13 mouse cellular contexts compared by ENCODE assay signal in genomic region chr17:24170729-24171128, GRCm38 (mm10). TPM values are rescaled to one million over a fixed set of nuclear protein-coding genes. Genes with fewer than 3 reads are reported as not detected.
DNase-seq lines count a peak whose midpoint lies in the region; ATAC-seq and TF ChIP-seq lines count a peak whose summit lies in the region.
"Had no signal": no experiment of that assay in that cellular context is flagged by ENCODE, and none has a peak within 500 bp of the region (broad histone marks: within the 10 kb centered on the region; RNA-seq: fewer than 3 reads in every experiment).

No protein-coding gene starts in this region.

- ATAC-seq in lung, postnatal 0 days: no peak
- peak; percentile 31 for ATAC-seq in megakaryocyte, adult 5-6 weeks (ENCODE audit: poor library complexity, severe bottlenecking)
- no peak for ATAC-seq in frontal cortex, adult (ENCODE audit: low TSS enrichment)

- H3K9me3 ChIP-seq in lung, postnatal 0 days (ENCODE audit: low read length): no peaks in the 10 kb centered on the region
- H3K9me3 ChIP-seq: embryonic facial prominence, embryonic 15.5 days; limb, embryonic 10.5 days; midbrain, embryonic 12.5 days had no signal

- intact Hi-C loops in gastrocnemius, adult 2 months (cut with DNase I): loop anchor here (2.0 to 5.0 kb wide), 3 partner anchors 52 to 222 kb away; partner anchors contain the start of gene Tedc2

- peak; percentile 15 for DNase-seq in gastrocnemius, adult 2 months
- DNase-seq in gastrocnemius, adult 8-10 months (ENCODE audit: low spot score in 2 of 2): no peak
- peak; percentile 30 for DNase-seq in lung, postnatal 0 days (ENCODE audit: low spot score)
- DNase-seq in lung, postnatal 14 days: no peak
- no peak for DNase-seq in urinary bladder, postnatal 4 days (ENCODE audit: low spot score in 2 of 2)
- DNase-seq: heart, postnatal 14 days; kidney, postnatal 36 days had no signal

- TF ChIP-seq EP300 in lung, postnatal 0 days (IDR thresholded peaks at IDR 0.05): no peak

- TF ChIP-seq POLR2A in bone marrow macrophage, adult 2 months (IDR thresholded peaks at IDR 0.05; ENCODE audit: borderline replicate concordance, low read depth, low read length): no peak

- TF ChIP-seq CTCF in gastrocnemius, adult 2 months (IDR thresholded peaks at IDR 0.05): no peak
- TF ChIP-seq CTCF in lung, postnatal 0 days (IDR thresholded peaks at IDR 0.05): no peak
- TF ChIP-seq CTCF in bone marrow macrophage, adult 2 months (IDR thresholded peaks at IDR 0.05; ENCODE audit: low read depth, low read length): no peak

- H3K27ac ChIP-seq in gastrocnemius, adult 2 months: peak overlapping the region; percentile 100; the same call in 1 of the 2 replicates
- H3K27ac ChIP-seq in lung, postnatal 0 days (ENCODE audit: low read length): peak overlapping the region; percentile 45
- peak overlapping the region; percentile 98 for H3K27ac ChIP-seq in bone marrow macrophage, adult 2 months (ENCODE audit: insufficient read depth, low read depth, low read length)
- H3K27ac ChIP-seq: midbrain, embryonic 12.5 days had no signal

- H3K27me3 ChIP-seq in lung, postnatal 0 days (replicated peaks; ENCODE audit: insufficient read depth, low read length): no peaks in the 10 kb centered on the region
- H3K27me3 ChIP-seq: embryonic facial prominence, embryonic 15.5 days; midbrain, embryonic 12.5 days had no signal

- no peak overlapping the region for H3K9ac ChIP-seq in lung, postnatal 0 days (replicated peaks; ENCODE audit: low read depth)

- 68% methylated on average over 5 of the region's 5 CpGs for WGBS in lung, postnatal 0 days

- H3K4me3 ChIP-seq in gastrocnemius, adult 2 months: no peak overlapping the region
- no peak overlapping the region for H3K4me3 ChIP-seq in lung, postnatal 0 days (ENCODE audit: low read depth, low read length)
- H3K4me3 ChIP-seq in bone marrow macrophage, adult 2 months (ENCODE audit: insufficient read depth, low read length): peak overlapping the region; percentile 92

- H3K36me3 ChIP-seq in lung, postnatal 0 days (ENCODE audit: insufficient read depth, low read length): no peaks in the 10 kb centered on the region

- no peak overlapping the region for H3K4me2 ChIP-seq in lung, postnatal 0 days (replicated peaks; ENCODE audit: low read depth, low read length)

- peaks cover 6% of the 10 kb centered on the region; the same call in 1 of the 2 replicates for H3K4me1 ChIP-seq in lung, postnatal 0 days (ENCODE audit: insufficient read depth, low read depth, low read length)
- H3K4me1 ChIP-seq in bone marrow macrophage, adult 2 months (ENCODE audit: control insufficient read depth, insufficient read depth, low read length): peaks cover 21% of the 10 kb centered on the region

RNA-seq across cellular contexts. Expression of gene Atp6v0c, which starts 1.2 kb away (rescaled TPM):
- 100 to 1,000 TPM; 147 to 152 TPM for total RNA-seq in gastrocnemius, adult 2 months (2021)
- total RNA-seq in gastrocnemius, adult 8-10 months (2022): 100 to 1,000 TPM; 152 to 173 (median 158) TPM
- 566 and 620 TPM in 2 replicates for polyA plus RNA-seq in lung, postnatal 0 days (2015; fragmentation: Nextera tagmentation; extraction: Ambion mirVana)
- polyA plus RNA-seq in bone marrow macrophage, adult 2 months (2012; ENCODE audit: insufficient read depth, insufficient read length, missing spikeins): 1,159 and 1,346 TPM in 2 replicates
- total RNA-seq in megakaryocyte, adult 5-6 weeks (2015): 468 and 476 TPM in 2 replicates
- 175 and 180 TPM in 2 replicates for total RNA-seq in megakaryocyte, adult 5-6 weeks (2017)

RNA-seq across cellular contexts. Expression of gene Amdhd2, which starts 7.2 kb away (rescaled TPM):
- total RNA-seq in gastrocnemius, adult 2 months (2021): 1 to 10 TPM; 8.4 to 8.8 TPM
- total RNA-seq in gastrocnemius, adult 8-10 months (2022): 10 to 100 TPM in 2 of 4 experiments, 1 to 10 TPM in 2; 9.4 to 12.8 (median 10.3) TPM
- 44.1 and 44.2 TPM in 2 replicates for polyA plus RNA-seq in lung, postnatal 0 days (2015; fragmentation: Nextera tagmentation; extraction: Ambion mirVana)
- polyA plus RNA-seq in bone marrow macrophage, adult 2 months (2012; ENCODE audit: insufficient read depth, insufficient read length, missing spikeins): 89.6 and 118 TPM in 2 replicates
- 28.8 and 36.3 TPM in 2 replicates for total RNA-seq in megakaryocyte, adult 5-6 weeks (2015)
- total RNA-seq in megakaryocyte, adult 5-6 weeks (2017): 44.4 and 68.1 TPM in 2 replicates

RNA-seq across cellular contexts. Expression of gene Pdpk1, which starts 20.0 kb away (rescaled TPM):
- 10 to 100 TPM; 35.1 to 39.7 TPM for total RNA-seq in gastrocnemius, adult 2 months (2021)
- 10 to 100 TPM; 36.6 to 43.2 (median 39.8) TPM for total RNA-seq in gastrocnemius, adult 8-10 months (2022)
- polyA plus RNA-seq in lung, postnatal 0 days (2015; fragmentation: Nextera tagmentation; extraction: Ambion mirVana): 26.4 and 32.3 TPM in 2 replicates
- polyA plus RNA-seq in bone marrow macrophage, adult 2 months (2012; ENCODE audit: insufficient read depth, insufficient read length, missing spikeins): 32.9 and 39.6 TPM in 2 replicates
- total RNA-seq in megakaryocyte, adult 5-6 weeks (2015): 45.4 and 51.3 TPM in 2 replicates
- total RNA-seq in megakaryocyte, adult 5-6 weeks (2017): 50.6 and 57.7 TPM in 2 replicates

RNA-seq across cellular contexts. Expression of gene Tbc1d24, which starts 34.6 kb away (rescaled TPM):
- 1 to 10 TPM; 4.0 to 7.1 TPM for total RNA-seq in gastrocnemius, adult 2 months (2021)
- 1 to 10 TPM; 4.8 to 7.0 (median 5.8) TPM for total RNA-seq in gastrocnemius, adult 8-10 months (2022)
- 1.8 and 1.9 TPM in 2 replicates for polyA plus RNA-seq in lung, postnatal 0 days (2015; fragmentation: Nextera tagmentation; extraction: Ambion mirVana)
- 23.0 and 24.0 TPM in 2 replicates for polyA plus RNA-seq in bone marrow macrophage, adult 2 months (2012; ENCODE audit: insufficient read depth, insufficient read length, missing spikeins)
- 5.5 and 11.8 TPM in 2 replicates for total RNA-seq in megakaryocyte, adult 5-6 weeks (2015)
- total RNA-seq in megakaryocyte, adult 5-6 weeks (2017): 4.0 and 4.6 TPM in 2 replicates

RNA-seq across cellular contexts. Expression of gene Ntn3, which starts 38.6 kb away (rescaled TPM):
- under 1 TPM; 0.31 to 0.39 TPM for total RNA-seq in gastrocnemius, adult 2 months (2021)
- total RNA-seq in gastrocnemius, adult 8-10 months (2022): under 1 TPM; 0.19 to 0.53 (median 0.42) TPM
- polyA plus RNA-seq in lung, postnatal 0 days (2015; fragmentation: Nextera tagmentation; extraction: Ambion mirVana): 2.3 and 2.5 TPM in 2 replicates
- 0.47 TPM in 1 of 2 replicates, not detected in the other for polyA plus RNA-seq in bone marrow macrophage, adult 2 months (2012; ENCODE audit: insufficient read depth, insufficient read length, missing spikeins)
- 0.11 TPM in 1 of 2 replicates, not detected in the other for total RNA-seq in megakaryocyte, adult 5-6 weeks (2015)
- 0.08 TPM in 1 of 2 replicates, not detected in the other for total RNA-seq in megakaryocyte, adult 5-6 weeks (2017)

Comparison
In these comparisons a context has a peak if more than half of its experiments do, and no peak if none do; other contexts are left out.
1. DNase-seq: peak in gastrocnemius, adult 2 months (single experiment) and lung, postnatal 0 days (single experiment); none in gastrocnemius, adult 8-10 months (0 of 2), lung, postnatal 14 days (single experiment) and urinary bladder, postnatal 4 days (0 of 2).
2. H3K27ac ChIP-seq: peak in every context shown above with its lines; median percentile 100 in gastrocnemius, adult 2 months; 98 in bone marrow macrophage, adult 2 months; 45 in lung, postnatal 0 days.